Comparison of ENCODE assay signal across 16 mouse cellular contexts in genomic region chr17:26018388-26018787, GRCm38 (mm10). TPM values are rescaled to one million over a fixed set of nuclear protein-coding genes. Genes with fewer than 3 reads are reported as not detected.
A peak's percentile ranks its signal among the peaks of the same experiment; 100 is the strongest.
DNase-seq lines count a peak whose midpoint lies in the region; ATAC-seq lines count a peak whose summit lies in the region.
"Had no signal": no experiment of that assay in that cellular context is flagged by ENCODE, and none has a peak within 500 bp of the region (broad histone marks: within the 10 kb centered on the region; RNA-seq: fewer than 3 reads in every experiment).

No protein-coding gene starts in this region.

- no peaks in the 10 kb centered on the region for H3K9me3 ChIP-seq in heart, embryonic 12.5 days (replicated peaks)
- no peaks in the 10 kb centered on the region for H3K9me3 ChIP-seq in limb, embryonic 13.5 days
- H3K9me3 ChIP-seq in limb, embryonic 10.5 days (replicated peaks): no peaks in the 10 kb centered on the region
- H3K9me3 ChIP-seq: forebrain, embryonic 12.5 days; midbrain, embryonic 12.5 days; neural tube, embryonic 12.5 days had no signal

- ATAC-seq in heart, embryonic 12.5 days (ENCODE audit: insufficient number of reproducible peaks, low FRiP score): no peak
- no peak for ATAC-seq in limb, embryonic 13.5 days (ENCODE audit: low FRiP score, low read depth)
- no peak for ATAC-seq in activated CD4-positive, CD25-positive, alpha-beta regulatory T cell, adult 4 months
- ATAC-seq: liver, postnatal 0 days had no signal

- H3K4me1 ChIP-seq in heart, embryonic 12.5 days (replicated peaks): peaks cover 22% of the 10 kb centered on the region
- H3K4me1 ChIP-seq in limb, embryonic 13.5 days: no peaks in the 10 kb centered on the region
- 0 out of 2 replicates have a peak, but pooled peaks cover 2% of the 10 kb centered on the region for H3K4me1 ChIP-seq in limb, embryonic 10.5 days
- H3K4me1 ChIP-seq: forebrain, embryonic 12.5 days; midbrain, embryonic 12.5 days; neural tube, embryonic 12.5 days had no signal

- no peak overlapping the region; the same call in 1 of the 2 replicates for H3K9ac ChIP-seq in heart, embryonic 12.5 days
- H3K9ac ChIP-seq in limb, embryonic 13.5 days: 0 out of 2 replicates have a peak overlapping the region, but pooled peaks have one; percentile 4
- H3K9ac ChIP-seq: forebrain, embryonic 12.5 days; liver, postnatal 0 days; midbrain, embryonic 12.5 days; neural tube, embryonic 12.5 days had no signal

- H3K4me2 ChIP-seq in heart, embryonic 12.5 days: no peak overlapping the region
- H3K4me2 ChIP-seq in limb, embryonic 13.5 days (replicated peaks): no peak overlapping the region
- H3K4me2 ChIP-seq: forebrain, embryonic 12.5 days; midbrain, embryonic 12.5 days; neural tube, embryonic 12.5 days had no signal

- 50% methylated on average over 3 of the region's 3 CpGs for WGBS in heart, embryonic 12.5 days
- WGBS in limb, embryonic 13.5 days: 60% methylated on average over 3 of the region's 3 CpGs
- WGBS in limb, embryonic 10.5 days: 68% methylated on average over 3 of the region's 3 CpGs

- H3K27me3 ChIP-seq in heart, embryonic 12.5 days (replicated peaks): no peaks in the 10 kb centered on the region
- H3K27me3 ChIP-seq in limb, embryonic 13.5 days: no peaks in the 10 kb centered on the region
- no peaks in the 10 kb centered on the region for H3K27me3 ChIP-seq in limb, embryonic 10.5 days (ENCODE audit: low read depth, poor library complexity, severe bottlenecking)
- H3K27me3 ChIP-seq: forebrain, embryonic 12.5 days; midbrain, embryonic 12.5 days; neural tube, embryonic 12.5 days had no signal

- no peak overlapping the region for H3K4me3 ChIP-seq in heart, embryonic 12.5 days
- no peak overlapping the region for H3K4me3 ChIP-seq in limb, embryonic 13.5 days
- H3K4me3 ChIP-seq in limb, embryonic 10.5 days: no peak overlapping the region
- H3K4me3 ChIP-seq: forebrain, embryonic 12.5 days; midbrain, embryonic 12.5 days; neural tube, embryonic 12.5 days had no signal

- DNase-seq in heart, adult 9 months (ENCODE audit: low spot score in 2 of 2): no peak
- DNase-seq in kidney, adult 11 months: peak; percentile 45
- DNase-seq in kidney, postnatal 10 days: no peak
- no peak for DNase-seq in limb, embryonic 10.5 days (ENCODE audit: low spot score)
- DNase-seq: adrenal gland, adult 2 months; cerebellum, adult 9-11 months; layer of hippocampus, postnatal 36 days; liver, postnatal 0 days; lung, postnatal 10 days; thymus, postnatal 14 days had no signal

- peak overlapping the region; percentile 76 for H3K27ac ChIP-seq in heart, embryonic 12.5 days (ENCODE audit: poor library complexity, severe bottlenecking)
- no peak overlapping the region for H3K27ac ChIP-seq in limb, embryonic 13.5 days
- no peak overlapping the region for H3K27ac ChIP-seq in limb, embryonic 10.5 days
- H3K27ac ChIP-seq: forebrain, embryonic 12.5 days; midbrain, embryonic 12.5 days; neural tube, embryonic 12.5 days had no signal

- peaks cover 23% of the 10 kb centered on the region for H3K36me3 ChIP-seq in heart, embryonic 12.5 days
- peaks cover 57% of the 10 kb centered on the region for H3K36me3 ChIP-seq in limb, embryonic 13.5 days
- peaks cover 60% of the 10 kb centered on the region for H3K36me3 ChIP-seq in limb, embryonic 10.5 days

RNA-seq across cellular contexts. Expression of gene Capn15, which starts 32.8 kb away (rescaled TPM):
- polyA plus RNA-seq in heart, embryonic 12.5 days (2016; fragmentation: Nextera tagmentation; extraction: Ambion mirVana): 16.9 and 18.0 TPM in 2 replicates
- 24.8 and 25.4 TPM in 2 replicates for polyA plus RNA-seq in limb, embryonic 13.5 days (2015; fragmentation: Nextera tagmentation; extraction: Ambion mirVana)
- 38.7 and 38.9 TPM in 2 replicates for polyA plus RNA-seq in limb, embryonic 10.5 days (2016; fragmentation: Nextera tagmentation; extraction: Ambion mirVana)
- polyA plus RNA-seq in activated CD4-positive, CD25-positive, alpha-beta regulatory T cell, adult 4 months (2017; shearing (Covaris generic)): 1 to 10 TPM; 5.2 to 7.1 TPM

RNA-seq across cellular contexts. Expression of gene Rab11fip3, which starts 51.0 kb away (rescaled TPM):
- 15.4 and 15.5 TPM in 2 replicates for polyA plus RNA-seq in heart, embryonic 12.5 days (2016; fragmentation: Nextera tagmentation; extraction: Ambion mirVana)
- 19.5 and 20.5 TPM in 2 replicates for polyA plus RNA-seq in limb, embryonic 13.5 days (2015; fragmentation: Nextera tagmentation; extraction: Ambion mirVana)
- 20.9 and 22.1 TPM in 2 replicates for polyA plus RNA-seq in limb, embryonic 10.5 days (2016; fragmentation: Nextera tagmentation; extraction: Ambion mirVana)
- 1 to 10 TPM; 2.4 to 2.7 TPM for polyA plus RNA-seq in activated CD4-positive, CD25-positive, alpha-beta regulatory T cell, adult 4 months (2017; shearing (Covaris generic))
